Mouse (Mus musculus): ENCODE data around the gene 1700014D04Rik.
"Not testable (repeated sequence)": the region's sequence is repeated elsewhere in the genome, so short reads cannot be mapped to it uniquely, and the experiment has no call there.

Gene 1700014D04Rik

GRCm38 (mm10) chr13:59734347-59734746, 12.2 kb downstream of the 1700014D04Rik start:
- not testable (repeated sequence) for DNase-seq

GRCm38 (mm10) chr13:59733936-59734335, 12.6 kb downstream of the 1700014D04Rik start:
- no peak for DNase-seq

GRCm38 (mm10) chr13:59731652-59732051, 14.9 kb downstream of the 1700014D04Rik start, which contains the start of gene Spata31d1d:
Spata31d1d (minus strand) TSS chr13:59731752.
- no peak for DNase-seq

GRCm38 (mm10) chr13:59728378-59729093, 18.0 kb downstream of the 1700014D04Rik start:
- DNase-seq, result peak; percentile 91

- DNase-seq, result no peak
Observed at GRCm38 (mm10) chr13:59726139-59726867, 20.2 kb downstream of the 1700014D04Rik start.

- DNase-seq, result not testable (repeated sequence)
Observed at GRCm38 (mm10) chr13:59722089-59722488, 24.5 kb downstream of the 1700014D04Rik start.

- DNase-seq, result no peak
Observed at GRCm38 (mm10) chr13:59719475-59719874, 27.1 kb downstream of the 1700014D04Rik start.

- not testable (repeated sequence) for DNase-seq
Observed at GRCm38 (mm10) chr13:59718857-59719440, 27.6 kb downstream of the 1700014D04Rik start.

GRCm38 (mm10) chr13:59713710-59714109, 32.8 kb downstream of the 1700014D04Rik start:
- no peak for DNase-seq

- not testable (repeated sequence) for DNase-seq
Observed at GRCm38 (mm10) chr13:59711984-59712383, 34.6 kb downstream of the 1700014D04Rik start, which contains the start of gene Spata31d1b. Spata31d1b (plus strand) TSS chr13:59712284.

GRCm38 (mm10) chr13:59710230-59710629, 36.3 kb downstream of the 1700014D04Rik start, which contains the start of gene Spata31d1a:
Spata31d1a (minus strand) TSS chr13:59710330.
- DNase-seq, result no peak

GRCm38 (mm10) chr13:59704562-59704961, 42.0 kb downstream of the 1700014D04Rik start:
- DNase-seq, result peak; percentile 31

- DNase-seq, result no peak
Observed at GRCm38 (mm10) chr13:59703514-59703913, 43.0 kb downstream of the 1700014D04Rik start.

- not testable (repeated sequence) for DNase-seq
Observed at GRCm38 (mm10) chr13:59700137-59700536, 46.4 kb downstream of the 1700014D04Rik start.

- DNase-seq, result no peak
Observed at GRCm38 (mm10) chr13:59699131-59699530, 47.4 kb downstream of the 1700014D04Rik start.

GRCm38 (mm10) chr13:59695781-59696180, 50.8 kb downstream of the 1700014D04Rik start:
- no peak for DNase-seq

GRCm38 (mm10) chr13:59694008-59694407, 52.5 kb downstream of the 1700014D04Rik start, which contains the start of gene 4921517D22Rik:
4921517D22Rik (minus strand) TSS chr13:59694108.
- DNase-seq, result no peak

GRCm38 (mm10) chr13:59691478-59691877, 55.1 kb downstream of the 1700014D04Rik start:
- DNase-seq, result peak; percentile 32
